Mouse (Mus musculus): ENCODE measurements around the gene Grid2. TPM values are rescaled to one million over a fixed set of nuclear protein-coding genes. Genes with fewer than 3 reads are reported as not detected.

Gene Grid2
- 0.06 and 0.11 TPM in 2 replicates for polyA plus RNA-seq (2012; rRNA removed)

- Histone ChIP-seq H3K36me3 (ENCODE audit: control insufficient read depth, insufficient read depth, low read length) (no peaks in the 10 kb centered on the region), H3K4me1 (ENCODE audit: control insufficient read depth, insufficient read depth, low read length) (peaks cover 10% of the 10 kb centered on the region), H3K27ac (ENCODE audit: control insufficient read depth, insufficient read depth, low read depth, low read length) (no peak within 1 kb of the TSS), H3K4me3 (ENCODE audit: control insufficient read depth, low read depth, low read length) (peak within 1 kb of the TSS; percentile 70), H3K27me3 (ENCODE audit: control insufficient read depth, insufficient read depth, low read length) (peaks cover 4% of the 10 kb centered on the region; the same call in 1 of the 2 replicates)
- TF ChIP-seq POLR2A (IDR thresholded peaks at IDR 0.05; ENCODE audit: control insufficient read depth, low read depth, low read length) = no peak
- TF ChIP-seq CTCF (IDR thresholded peaks at IDR 0.05; ENCODE audit: control insufficient read depth, insufficient read depth, insufficient replicate concordance, low read depth, low read length) = no peak
These were observed at the start of gene Grid2 for GRCm38 (mm10) chr6:63255826-63256555. TSS of gene Grid2 (plus strand) at chr6:63255876.

GRCm38 (mm10) chr6:63250738-63251137, 4.9 kb upstream of the Grid2 start:
- TF ChIP-seq POLR2A (IDR thresholded peaks at IDR 0.05; ENCODE audit: control insufficient read depth, low read depth, low read length) (no peak), CTCF (IDR thresholded peaks at IDR 0.05; ENCODE audit: control insufficient read depth, insufficient read depth, insufficient replicate concordance, low read depth, low read length) (no peak)
- Histone ChIP-seq H3K27ac (ENCODE audit: control insufficient read depth, insufficient read depth, low read depth, low read length) (no peak overlapping the region), H3K36me3 (ENCODE audit: control insufficient read depth, insufficient read depth, low read length) (no peaks in the 10 kb centered on the region), H3K4me1 (ENCODE audit: control insufficient read depth, insufficient read depth, low read length) (no peaks in the 10 kb centered on the region), H3K27me3 (ENCODE audit: control insufficient read depth, insufficient read depth, low read length) (0 out of 2 replicates have a peak, but pooled peaks cover 2% of the 10 kb centered on the region), H3K4me3 (ENCODE audit: control insufficient read depth, low read depth, low read length) (no peak overlapping the region)

- Histone ChIP-seq H3K4me1 (ENCODE audit: control insufficient read depth, insufficient read depth, low read length) (peaks cover 10% of the 10 kb centered on the region), H3K4me3 (ENCODE audit: control insufficient read depth, low read depth, low read length) (peak overlapping the region; percentile 70), H3K36me3 (ENCODE audit: control insufficient read depth, insufficient read depth, low read length) (no peaks in the 10 kb centered on the region), H3K27ac (ENCODE audit: control insufficient read depth, insufficient read depth, low read depth, low read length) (no peak overlapping the region), H3K27me3 (ENCODE audit: control insufficient read depth, insufficient read depth, low read length) (peaks cover 4% of the 10 kb centered on the region; the same call in 1 of the 2 replicates)
- TF ChIP-seq POLR2A (IDR thresholded peaks at IDR 0.05; ENCODE audit: control insufficient read depth, low read depth, low read length) (no peak), CTCF (IDR thresholded peaks at IDR 0.05; ENCODE audit: control insufficient read depth, insufficient read depth, insufficient replicate concordance, low read depth, low read length) (no peak)
These were observed 1.1 kb downstream of the Grid2 start for GRCm38 (mm10) chr6:63256556-63257405.

- Histone ChIP-seq H3K27me3 (ENCODE audit: control insufficient read depth, insufficient read depth, low read length) (peaks cover 4% of the 10 kb centered on the region; the same call in 1 of the 2 replicates), H3K4me1 (ENCODE audit: control insufficient read depth, insufficient read depth, low read length) (peaks cover 10% of the 10 kb centered on the region), H3K36me3 (ENCODE audit: control insufficient read depth, insufficient read depth, low read length) (no peaks in the 10 kb centered on the region), H3K27ac (ENCODE audit: control insufficient read depth, insufficient read depth, low read depth, low read length) (no peak overlapping the region), H3K4me3 (ENCODE audit: control insufficient read depth, low read depth, low read length) (peak overlapping the region; percentile 70)
- TF ChIP-seq CTCF (IDR thresholded peaks at IDR 0.05; ENCODE audit: control insufficient read depth, insufficient read depth, insufficient replicate concordance, low read depth, low read length) (no peak), POLR2A (IDR thresholded peaks at IDR 0.05; ENCODE audit: control insufficient read depth, low read depth, low read length) (no peak)
These were observed 1.8 kb downstream of the Grid2 start for GRCm38 (mm10) chr6:63257406-63257845.

GRCm38 (mm10) chr6:63257876-63258275, 2.2 kb downstream of the Grid2 start:
- Histone ChIP-seq H3K4me3 (ENCODE audit: control insufficient read depth, low read depth, low read length) (no peak overlapping the region), H3K27ac (ENCODE audit: control insufficient read depth, insufficient read depth, low read depth, low read length) (no peak overlapping the region)

GRCm38 (mm10) chr6:63259764-63260163, 4.1 kb downstream of the Grid2 start:
- Histone ChIP-seq H3K4me3 (ENCODE audit: control insufficient read depth, low read depth, low read length) (no peak overlapping the region), H3K27me3 (ENCODE audit: control insufficient read depth, insufficient read depth, low read length) (peaks cover 4% of the 10 kb centered on the region; the same call in 1 of the 2 replicates), H3K27ac (ENCODE audit: control insufficient read depth, insufficient read depth, low read depth, low read length) (no peak overlapping the region), H3K4me1 (ENCODE audit: control insufficient read depth, insufficient read depth, low read length) (peaks cover 10% of the 10 kb centered on the region), H3K36me3 (ENCODE audit: control insufficient read depth, insufficient read depth, low read length) (no peaks in the 10 kb centered on the region)
- no peak for TF ChIP-seq CTCF (IDR thresholded peaks at IDR 0.05; ENCODE audit: control insufficient read depth, insufficient read depth, insufficient replicate concordance, low read depth, low read length)
- no peak for TF ChIP-seq POLR2A (IDR thresholded peaks at IDR 0.05; ENCODE audit: control insufficient read depth, low read depth, low read length)

More at GRCm38 (mm10) chr6:63257876-63258275, 2.2 kb downstream of the Grid2 start:
- Histone ChIP-seq H3K36me3 (ENCODE audit: control insufficient read depth, insufficient read depth, low read length) (no peaks in the 10 kb centered on the region), H3K4me1 (ENCODE audit: control insufficient read depth, insufficient read depth, low read length) (peaks cover 10% of the 10 kb centered on the region), H3K27me3 (ENCODE audit: control insufficient read depth, insufficient read depth, low read length) (peaks cover 4% of the 10 kb centered on the region; the same call in 1 of the 2 replicates)
- no peak for TF ChIP-seq POLR2A (IDR thresholded peaks at IDR 0.05; ENCODE audit: control insufficient read depth, low read depth, low read length)
- no peak for TF ChIP-seq CTCF (IDR thresholded peaks at IDR 0.05; ENCODE audit: control insufficient read depth, insufficient read depth, insufficient replicate concordance, low read depth, low read length)

GRCm38 (mm10) chr6:63284419-63284818, 28.7 kb downstream of the Grid2 start:
- Histone ChIP-seq H3K27me3 (ENCODE audit: control insufficient read depth, insufficient read depth, low read length) (no peaks in the 10 kb centered on the region), H3K27ac (ENCODE audit: control insufficient read depth, insufficient read depth, low read depth, low read length) (no peak overlapping the region), H3K4me1 (ENCODE audit: control insufficient read depth, insufficient read depth, low read length) (no peaks in the 10 kb centered on the region), H3K4me3 (ENCODE audit: control insufficient read depth, low read depth, low read length) (no peak overlapping the region), H3K36me3 (ENCODE audit: control insufficient read depth, insufficient read depth, low read length) (no peaks in the 10 kb centered on the region)
- TF ChIP-seq POLR2A (IDR thresholded peaks at IDR 0.05; ENCODE audit: control insufficient read depth, low read depth, low read length) (no peak), CTCF (IDR thresholded peaks at IDR 0.05; ENCODE audit: control insufficient read depth, insufficient read depth, insufficient replicate concordance, low read depth, low read length) (no peak)
